Mouse (Mus musculus): Measurements from ENCODE around the gene Igfbp7. TPM values are rescaled to one million over a fixed set of nuclear protein-coding genes. Genes with fewer than 3 reads are reported as not detected.

Igfbp7 gene
- polyA plus RNA-seq, 1 experiment from 2014 or later, result 49.8 TPM

DNA sequence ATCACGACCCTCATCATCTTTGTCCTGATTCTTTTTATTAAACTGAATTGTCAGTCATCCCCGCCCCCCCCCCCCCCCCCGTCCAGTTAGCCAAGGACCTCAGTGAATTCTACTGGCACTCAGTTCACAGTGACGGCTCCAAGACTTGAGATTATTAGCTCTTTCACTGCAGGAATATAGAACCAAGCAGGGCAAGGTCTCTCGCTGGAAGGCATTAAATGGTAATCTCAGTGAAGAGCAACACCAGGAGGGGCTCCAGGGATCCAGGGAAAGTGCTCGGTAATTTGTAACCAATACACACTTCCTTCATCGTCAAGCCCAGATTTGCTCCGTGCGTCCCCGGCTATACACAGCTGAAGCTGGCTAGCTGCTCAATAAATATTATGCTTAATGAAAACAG lies 2.9 kb downstream of the Igfbp7 start:
- peaks cover 11% of the 10 kb centered on the region for H3K27me3 ChIP-seq (ENCODE audit: control insufficient read depth, insufficient read depth, low read length)
- no peak overlapping the region for H3K4me3 ChIP-seq (ENCODE audit: control insufficient read depth in 1 of 2, insufficient read depth in 1 of 2, low read depth in 1 of 2, low read length in 2 of 2)
- H3K4me1 ChIP-seq (ENCODE audit: control insufficient read depth in 2 of 2, insufficient read depth in 2 of 2, low read length in 2 of 2), result peaks cover 7 to 13% of the 10 kb centered on the region in 2 experiments; a peak in 3 of 4 replicates
- no peak overlapping the region for H3K27ac ChIP-seq (replicated peaks in 1 of 2; ENCODE audit: control insufficient read depth in 1 of 2, insufficient read depth in 1 of 2, low read depth in 2 of 2, low read length in 2 of 2)
- WGBS, result 71% methylated on average over 10 of the region's 10 CpGs
- H3K9ac ChIP-seq (ENCODE audit: low read length), result no peak overlapping the region
- H3K36me3 ChIP-seq (ENCODE audit: control insufficient read depth, insufficient read depth, low read length), result no peaks in the 10 kb centered on the region
- no peak for ATAC-seq (ENCODE audit: insufficient number of reproducible peaks, insufficient read depth, low FRiP score, low read depth)
- H3K4me2 ChIP-seq (ENCODE audit: low read length), result no peak overlapping the region
- no peaks in the 10 kb centered on the region for H3K9me3 ChIP-seq (ENCODE audit: control insufficient read depth, low read length)

DNA sequence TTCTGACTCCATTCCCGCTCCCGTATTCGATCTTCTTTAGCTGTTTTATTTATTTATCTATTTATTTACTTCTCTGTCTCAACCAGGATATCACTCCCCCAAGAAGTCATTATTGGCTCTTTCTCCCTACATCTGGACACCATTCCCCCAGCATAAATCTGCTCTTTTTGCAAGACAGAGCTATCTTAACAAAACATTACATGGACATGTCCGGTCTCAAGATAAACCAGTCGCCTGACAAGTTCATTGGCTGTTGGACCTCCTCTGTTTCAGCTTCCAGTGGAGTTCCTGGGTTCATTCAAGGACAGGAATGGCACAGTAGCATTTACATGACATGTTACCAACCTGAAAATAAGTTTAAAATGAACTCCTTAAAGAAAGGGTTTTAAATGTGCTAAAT lies 4.9 kb downstream of the Igfbp7 start:
- no peak for ATAC-seq (ENCODE audit: insufficient number of reproducible peaks, insufficient read depth, low FRiP score, low read depth)
- no peak overlapping the region for H3K4me2 ChIP-seq (ENCODE audit: low read length)
- H3K4me3 ChIP-seq (ENCODE audit: control insufficient read depth in 1 of 2, insufficient read depth in 1 of 2, low read depth in 1 of 2, low read length in 2 of 2), result no peak overlapping the region
- WGBS, result 52% methylated on average over 5 of the region's 5 CpGs
- H3K27me3 ChIP-seq (ENCODE audit: control insufficient read depth, insufficient read depth, low read length), result peaks cover 5% of the 10 kb centered on the region
- H3K9ac ChIP-seq (ENCODE audit: low read length), result no peak overlapping the region
- no peak overlapping the region for H3K27ac ChIP-seq (replicated peaks in 1 of 2; ENCODE audit: control insufficient read depth in 1 of 2, insufficient read depth in 1 of 2, low read depth in 2 of 2, low read length in 2 of 2)
- no peaks in the 10 kb centered on the region for H3K36me3 ChIP-seq (ENCODE audit: control insufficient read depth, insufficient read depth, low read length)
- no peaks in the 10 kb centered on the region for H3K9me3 ChIP-seq (ENCODE audit: control insufficient read depth, low read length)
- peaks cover 14 to 18% of the 10 kb centered on the region in 2 experiments; a peak in 3 of 4 replicates for H3K4me1 ChIP-seq (ENCODE audit: control insufficient read depth in 2 of 2, insufficient read depth in 2 of 2, low read length in 2 of 2)

GRCm38 (mm10) chr5:77402137-77402536 lies 5.7 kb downstream of the Igfbp7 start:
- Histone ChIP-seq H3K9ac (ENCODE audit: low read length) (no peak overlapping the region), H3K4me1 (ENCODE audit: control insufficient read depth in 2 of 2, insufficient read depth in 2 of 2, low read length in 2 of 2) (peaks cover 14 to 18% of the 10 kb centered on the region in 2 experiments; a peak in 3 of 4 replicates), H3K4me2 (ENCODE audit: low read length) (no peak overlapping the region), H3K4me3 (ENCODE audit: control insufficient read depth in 1 of 2, insufficient read depth in 1 of 2, low read depth in 1 of 2, low read length in 2 of 2) (no peak overlapping the region), H3K9me3 (ENCODE audit: control insufficient read depth, low read length) (no peaks in the 10 kb centered on the region), H3K27ac (replicated peaks in 1 of 2; ENCODE audit: control insufficient read depth in 1 of 2, insufficient read depth in 1 of 2, low read depth in 2 of 2, low read length in 2 of 2) (no peak overlapping the region), H3K36me3 (ENCODE audit: control insufficient read depth, insufficient read depth, low read length) (no peaks in the 10 kb centered on the region), H3K27me3 (ENCODE audit: control insufficient read depth, insufficient read depth, low read length) (peaks cover 4% of the 10 kb centered on the region)
- 24% methylated on average over 5 of the region's 5 CpGs for WGBS
- ATAC-seq (ENCODE audit: insufficient number of reproducible peaks, insufficient read depth, low FRiP score, low read depth), result no peak

GRCm38 (mm10) chr5:77400823-77401222 lies 7.0 kb downstream of the Igfbp7 start:
- H3K27me3 ChIP-seq (ENCODE audit: control insufficient read depth, insufficient read depth, low read length), result peaks cover 4% of the 10 kb centered on the region
- H3K9me3 ChIP-seq (ENCODE audit: control insufficient read depth, low read length), result no peaks in the 10 kb centered on the region
- 42% methylated on average over 6 of the region's 6 CpGs for WGBS
- H3K4me3 ChIP-seq (ENCODE audit: control insufficient read depth in 1 of 2, insufficient read depth in 1 of 2, low read depth in 1 of 2, low read length in 2 of 2), result no peak overlapping the region
- no peaks in the 10 kb centered on the region for H3K36me3 ChIP-seq (ENCODE audit: control insufficient read depth, insufficient read depth, low read length)
- ATAC-seq (ENCODE audit: insufficient number of reproducible peaks, insufficient read depth, low FRiP score, low read depth), result no peak
- H3K4me1 ChIP-seq (ENCODE audit: control insufficient read depth in 2 of 2, insufficient read depth in 2 of 2, low read length in 2 of 2), result peaks cover 16 to 26% of the 10 kb centered on the region in 2 experiments; a peak in 3 of 4 replicates
- H3K4me2 ChIP-seq (ENCODE audit: low read length), result no peak overlapping the region
- no peak overlapping the region for H3K9ac ChIP-seq (ENCODE audit: low read length)
- 0 out of 4 replicates have a peak overlapping the region, but pooled peaks of 1 of the 2 experiments have one; percentile 19 for H3K27ac ChIP-seq (replicated peaks in 1 of 2; ENCODE audit: control insufficient read depth in 1 of 2, insufficient read depth in 1 of 2, low read depth in 2 of 2, low read length in 2 of 2)

DNA sequence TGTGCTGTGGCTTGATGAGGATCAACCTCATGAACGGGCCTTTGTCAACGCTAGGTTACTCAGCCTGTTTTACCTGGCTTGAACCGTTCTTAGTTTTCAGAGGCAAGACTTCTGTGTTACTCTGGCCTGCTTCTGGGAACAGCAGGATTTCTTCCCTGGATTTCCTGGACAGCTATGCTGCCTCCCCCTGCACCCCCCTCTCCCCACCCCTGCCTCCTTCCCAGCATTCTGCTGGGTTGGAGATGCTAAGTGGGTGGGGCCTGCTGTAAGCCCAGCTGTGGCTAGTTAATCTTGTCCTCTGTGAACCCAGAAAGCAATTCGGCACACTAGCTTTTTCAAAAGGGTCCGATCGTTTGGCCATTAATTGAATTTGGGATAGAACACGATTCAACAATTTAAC lies 7.7 kb downstream of the Igfbp7 start:
- Histone ChIP-seq H3K4me2 (ENCODE audit: low read length) (no peak overlapping the region), H3K4me3 (ENCODE audit: control insufficient read depth in 1 of 2, insufficient read depth in 1 of 2, low read depth in 1 of 2, low read length in 2 of 2) (no peak overlapping the region), H3K4me1 (ENCODE audit: control insufficient read depth in 2 of 2, insufficient read depth in 2 of 2, low read length in 2 of 2) (peaks cover 16 to 26% of the 10 kb centered on the region in 2 experiments; a peak in 3 of 4 replicates), H3K27me3 (ENCODE audit: control insufficient read depth, insufficient read depth, low read length) (peaks cover 4% of the 10 kb centered on the region), H3K27ac (replicated peaks in 1 of 2; ENCODE audit: control insufficient read depth in 1 of 2, insufficient read depth in 1 of 2, low read depth in 2 of 2, low read length in 2 of 2) (no peak overlapping the region), H3K36me3 (ENCODE audit: control insufficient read depth, insufficient read depth, low read length) (no peaks in the 10 kb centered on the region), H3K9me3 (ENCODE audit: control insufficient read depth, low read length) (no peaks in the 10 kb centered on the region), H3K9ac (ENCODE audit: low read length) (no peak overlapping the region)
- ATAC-seq (ENCODE audit: insufficient number of reproducible peaks, insufficient read depth, low FRiP score, low read depth), result no peak
- 87% methylated on average over 7 of the region's 7 CpGs for WGBS

- Histone ChIP-seq H3K4me1 (ENCODE audit: control insufficient read depth in 2 of 2, insufficient read depth in 2 of 2, low read length in 2 of 2) (peaks cover 16 to 26% of the 10 kb centered on the region in 2 experiments; a peak in 3 of 4 replicates), H3K4me2 (ENCODE audit: low read length) (no peak overlapping the region), H3K4me3 (ENCODE audit: control insufficient read depth in 1 of 2, insufficient read depth in 1 of 2, low read depth in 1 of 2, low read length in 2 of 2) (no peak overlapping the region), H3K36me3 (ENCODE audit: control insufficient read depth, insufficient read depth, low read length) (no peaks in the 10 kb centered on the region), H3K27me3 (ENCODE audit: control insufficient read depth, insufficient read depth, low read length) (peaks cover 4% of the 10 kb centered on the region), H3K27ac (replicated peaks in 1 of 2; ENCODE audit: control insufficient read depth in 1 of 2, insufficient read depth in 1 of 2, low read depth in 2 of 2, low read length in 2 of 2) (no peak overlapping the region), H3K9ac (ENCODE audit: low read length) (no peak overlapping the region), H3K9me3 (ENCODE audit: control insufficient read depth, low read length) (no peaks in the 10 kb centered on the region)
- ATAC-seq (ENCODE audit: insufficient number of reproducible peaks, insufficient read depth, low FRiP score, low read depth), result no peak
- WGBS, result 77% methylated on average over 4 of the region's 4 CpGs
Observed at GRCm38 (mm10) chr5:77399076-77399475, 8.8 kb downstream of the Igfbp7 start.

- ATAC-seq (ENCODE audit: insufficient number of reproducible peaks, insufficient read depth, low FRiP score, low read depth), result no peak
- no peak overlapping the region for H3K27ac ChIP-seq (replicated peaks in 1 of 2; ENCODE audit: control insufficient read depth in 1 of 2, insufficient read depth in 1 of 2, low read depth in 2 of 2, low read length in 2 of 2)
- H3K4me1 ChIP-seq (ENCODE audit: control insufficient read depth in 2 of 2, insufficient read depth in 2 of 2, low read length in 2 of 2), result peaks cover 18 to 26% of the 10 kb centered on the region in 2 experiments; a peak in 3 of 4 replicates
- no peak overlapping the region for H3K4me2 ChIP-seq (ENCODE audit: low read length)
- no peaks in the 10 kb centered on the region for H3K36me3 ChIP-seq (ENCODE audit: control insufficient read depth, insufficient read depth, low read length)
- peaks cover 4% of the 10 kb centered on the region for H3K27me3 ChIP-seq (ENCODE audit: control insufficient read depth, insufficient read depth, low read length)
- no peak overlapping the region for H3K4me3 ChIP-seq (ENCODE audit: control insufficient read depth in 1 of 2, insufficient read depth in 1 of 2, low read depth in 1 of 2, low read length in 2 of 2)
- H3K9me3 ChIP-seq (ENCODE audit: control insufficient read depth, low read length), result no peaks in the 10 kb centered on the region
- 65% methylated on average over 14 of the region's 14 CpGs for WGBS
- no peak overlapping the region for H3K9ac ChIP-seq (ENCODE audit: low read length)
Observed at GRCm38 (mm10) chr5:77398285-77399057, 9.4 kb downstream of the Igfbp7 start.
